Mouse (Mus musculus): ENCODE measurements around the gene Lce1b.

Lce1b gene

DNA sequence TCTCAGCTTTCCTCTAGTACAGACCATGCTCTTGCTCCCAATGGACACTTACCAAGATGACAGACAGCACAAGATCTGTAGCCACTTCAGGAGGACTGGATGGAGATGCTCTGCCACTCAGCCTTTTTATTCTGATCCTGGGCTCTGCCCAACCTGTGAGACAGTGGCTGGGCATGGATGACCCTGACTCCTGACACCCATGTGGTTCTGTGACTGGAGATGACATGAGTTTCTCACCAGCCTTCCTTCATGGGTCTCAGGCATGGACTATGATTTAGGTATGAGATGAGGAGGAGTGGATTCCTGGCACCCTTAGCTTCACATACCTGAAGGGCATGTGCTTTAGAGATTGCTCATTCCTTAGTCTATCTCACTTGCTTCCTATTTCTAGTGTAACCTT is at the start of gene Lce1b:
Gene Lce1b, minus strand, starts transcription at position 101 of the 400 bp plus-strand sequence.
- DNase-seq (ENCODE audit: low spot score): no peak

DNA sequence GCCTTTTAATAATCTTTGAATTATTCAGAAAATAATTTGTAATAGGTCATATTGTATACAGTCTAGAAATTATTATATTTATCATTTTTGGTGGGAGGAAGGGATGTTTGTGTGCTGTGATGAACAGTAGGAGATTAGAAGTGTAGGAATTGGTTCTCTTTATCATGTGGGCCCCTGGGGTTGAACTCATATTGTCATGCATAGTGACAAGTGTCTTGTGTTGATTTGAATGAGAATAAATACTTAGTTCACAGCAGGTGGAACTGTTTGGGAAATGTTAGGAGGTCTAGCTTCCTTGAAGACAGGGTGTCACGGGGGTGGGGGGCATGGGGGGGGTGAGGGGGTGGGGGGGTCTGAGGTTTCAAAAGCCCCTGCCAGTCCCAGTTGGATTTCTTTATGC is 37.9 kb upstream of the Lce1b start:
- no peak for DNase-seq (ENCODE audit: low spot score)

DNA sequence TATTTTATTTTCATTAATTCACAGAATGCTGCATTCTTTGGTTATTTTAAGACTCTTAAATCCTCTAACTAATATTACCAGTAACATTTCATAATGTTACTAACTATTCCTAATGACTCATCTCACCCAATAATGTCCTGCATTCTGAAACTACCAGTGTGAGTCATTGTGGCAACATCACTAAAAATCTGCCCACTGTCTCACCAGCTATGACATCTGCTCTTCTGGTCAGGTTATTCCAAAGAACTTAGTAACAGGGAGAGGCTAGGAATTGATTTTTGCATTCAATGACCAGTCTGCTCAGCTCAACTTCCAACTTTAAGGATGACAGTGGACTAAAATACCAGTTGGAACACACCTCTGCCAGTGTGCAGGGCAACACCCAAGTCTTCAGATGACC is 35.0 kb upstream of the Lce1b start:
- DNase-seq (ENCODE audit: low spot score): no peak

DNA sequence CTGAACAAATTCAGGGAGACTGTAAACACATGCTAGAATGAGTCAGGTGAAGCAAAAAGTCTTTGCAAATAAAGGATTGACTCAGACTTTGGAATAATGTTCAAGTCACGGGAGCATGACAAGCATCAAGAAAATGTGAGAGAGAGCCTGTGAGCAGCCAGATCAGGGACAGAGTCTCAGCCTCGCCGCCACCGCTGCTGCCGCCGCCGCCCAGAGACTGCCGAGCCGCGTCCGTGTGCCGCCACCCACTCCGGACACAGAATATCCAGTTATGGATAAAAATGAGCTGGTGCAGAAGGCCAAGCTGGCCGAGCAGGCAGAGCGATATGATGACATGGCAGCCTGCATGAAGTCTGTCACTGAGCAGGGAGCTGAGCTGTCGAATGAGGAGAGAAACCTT is 32.4 kb upstream of the Lce1b start:
- DNase-seq (ENCODE audit: low spot score): peak; percentile 12

DNA sequence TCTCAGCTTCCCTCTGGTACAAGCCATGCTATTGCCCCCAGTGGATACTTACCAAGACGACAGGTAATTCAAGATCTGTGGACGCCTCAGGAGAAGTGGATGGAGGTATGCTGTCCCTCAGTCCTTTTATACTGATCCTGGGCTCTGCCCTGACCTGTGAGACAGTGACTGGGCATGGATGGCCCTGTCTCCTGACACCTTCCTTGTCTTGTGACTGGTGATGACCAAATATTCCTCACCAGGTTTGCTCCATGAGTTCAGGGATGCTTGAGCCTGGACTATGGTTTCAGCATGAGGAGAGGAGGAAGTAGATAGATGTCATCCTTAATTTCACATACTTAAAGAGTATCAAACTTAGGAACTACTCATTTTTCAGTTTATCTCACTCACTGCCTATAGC is 30.4 kb upstream of the Lce1b start, which contains the start of gene Lce1d:
Gene Lce1d, minus strand, starts transcription at position 101 of the 400 bp plus-strand sequence.
- no peak for DNase-seq (ENCODE audit: low spot score)

DNA sequence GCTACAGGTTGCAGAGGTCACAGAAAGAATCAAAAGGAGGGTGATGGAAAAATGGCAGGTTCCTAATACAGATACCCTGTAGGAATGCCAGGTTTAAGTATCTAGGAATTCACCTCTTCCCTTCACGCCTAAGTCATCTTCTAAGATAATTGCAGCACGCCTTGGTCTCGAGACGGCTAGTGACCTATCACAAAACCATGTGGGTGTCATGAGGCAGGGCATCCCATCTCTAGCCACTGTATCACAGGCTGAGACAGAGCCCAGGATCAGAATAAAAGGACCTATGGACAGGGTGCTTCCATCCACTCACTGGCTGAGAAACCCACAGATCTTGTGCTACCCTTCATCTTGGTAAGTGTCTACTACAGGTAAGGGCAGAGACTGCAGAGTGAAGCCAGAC is 22.2 kb upstream of the Lce1b start, which contains the start of gene Lce1c:
Gene Lce1c, plus strand, starts transcription at position 301 of the 400 bp plus-strand sequence.
- no peak for DNase-seq (ENCODE audit: low spot score)

DNA sequence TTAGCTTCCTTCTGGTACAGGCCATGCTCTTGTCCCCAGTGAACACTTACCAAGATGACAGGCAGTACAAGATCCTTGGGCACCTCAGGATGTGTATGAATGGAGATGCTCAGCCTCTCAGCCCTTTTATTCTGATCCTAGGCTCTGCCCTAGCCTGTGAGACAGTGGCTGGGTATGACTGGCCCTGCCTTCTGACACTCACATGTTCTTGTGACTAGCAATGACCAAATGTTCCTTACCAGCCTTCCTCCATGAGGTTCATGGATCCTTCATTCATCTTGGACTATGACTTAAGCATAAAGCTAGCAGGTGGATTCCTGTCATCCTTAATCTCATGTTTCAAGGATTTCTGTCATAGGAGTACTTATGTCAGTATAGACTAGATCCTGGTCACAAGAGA is 13.5 kb upstream of the Lce1b start, which contains the start of gene Lce1a2:
Gene Lce1a2, minus strand, starts transcription at position 101 of the 400 bp plus-strand sequence.
- DNase-seq (ENCODE audit: low spot score): no peak

DNA sequence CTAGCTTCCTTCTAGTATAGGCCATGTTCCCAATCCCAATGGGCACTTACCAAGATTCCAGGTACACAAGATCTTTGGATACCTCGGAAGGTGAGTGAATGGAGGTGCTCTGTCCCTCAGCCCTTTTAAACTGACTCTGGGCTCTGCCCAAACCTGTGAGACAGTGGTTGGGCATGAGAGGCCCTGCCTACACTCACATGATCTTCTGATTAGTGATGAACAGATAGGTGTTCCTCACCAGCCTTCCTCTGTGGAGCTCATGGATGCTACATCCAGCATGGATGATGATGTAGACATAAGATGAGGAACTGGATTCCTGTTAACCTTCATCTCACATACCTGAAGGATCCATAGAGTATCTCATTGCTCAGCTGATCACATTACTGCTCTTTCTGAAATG is 8.5 kb downstream of the Lce1b start, which contains the start of gene Lce1a1:
Gene Lce1a1, minus strand, starts transcription at position 101 of the 400 bp plus-strand sequence.
- no peak for DNase-seq (ENCODE audit: low spot score)

DNA sequence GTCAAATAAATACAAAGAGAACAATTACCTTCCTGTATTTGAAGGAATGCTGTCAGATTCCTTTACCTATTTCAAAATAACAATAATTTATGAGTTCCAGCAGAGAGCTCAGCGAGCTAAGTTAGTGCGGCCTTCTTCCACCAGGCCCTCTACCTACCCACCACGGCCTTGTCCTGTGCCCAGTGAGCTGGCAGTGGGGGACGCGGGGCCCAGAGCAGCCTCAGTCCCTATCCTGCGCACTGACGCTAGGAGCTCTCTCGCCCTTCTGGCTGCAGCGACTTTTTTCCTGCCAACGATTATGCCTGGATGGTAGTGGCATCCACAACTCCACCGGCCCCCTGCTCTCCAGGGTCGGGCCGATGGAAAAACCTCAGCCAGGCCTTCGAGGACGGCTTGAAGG is 16.9 kb downstream of the Lce1b start:
- DNase-seq (ENCODE audit: low spot score): no peak

DNA sequence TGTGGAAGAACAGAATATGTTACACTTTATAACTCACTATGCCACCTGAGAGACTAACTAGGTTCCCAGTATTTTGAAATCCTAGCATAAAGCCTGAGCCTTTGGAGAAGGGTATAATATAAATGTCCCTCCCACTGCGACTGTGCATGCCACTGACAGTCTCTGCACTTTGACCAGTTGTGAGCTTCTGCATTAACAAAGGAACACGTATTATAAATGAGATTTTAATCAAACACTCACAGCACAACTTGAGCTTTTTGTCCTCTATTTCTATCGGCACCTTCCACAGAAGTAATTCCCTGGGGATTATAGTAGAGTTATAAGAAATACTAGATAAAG is 18.1 kb downstream of the Lce1b start:
- DNase-seq (ENCODE audit: low spot score): no peak

DNA sequence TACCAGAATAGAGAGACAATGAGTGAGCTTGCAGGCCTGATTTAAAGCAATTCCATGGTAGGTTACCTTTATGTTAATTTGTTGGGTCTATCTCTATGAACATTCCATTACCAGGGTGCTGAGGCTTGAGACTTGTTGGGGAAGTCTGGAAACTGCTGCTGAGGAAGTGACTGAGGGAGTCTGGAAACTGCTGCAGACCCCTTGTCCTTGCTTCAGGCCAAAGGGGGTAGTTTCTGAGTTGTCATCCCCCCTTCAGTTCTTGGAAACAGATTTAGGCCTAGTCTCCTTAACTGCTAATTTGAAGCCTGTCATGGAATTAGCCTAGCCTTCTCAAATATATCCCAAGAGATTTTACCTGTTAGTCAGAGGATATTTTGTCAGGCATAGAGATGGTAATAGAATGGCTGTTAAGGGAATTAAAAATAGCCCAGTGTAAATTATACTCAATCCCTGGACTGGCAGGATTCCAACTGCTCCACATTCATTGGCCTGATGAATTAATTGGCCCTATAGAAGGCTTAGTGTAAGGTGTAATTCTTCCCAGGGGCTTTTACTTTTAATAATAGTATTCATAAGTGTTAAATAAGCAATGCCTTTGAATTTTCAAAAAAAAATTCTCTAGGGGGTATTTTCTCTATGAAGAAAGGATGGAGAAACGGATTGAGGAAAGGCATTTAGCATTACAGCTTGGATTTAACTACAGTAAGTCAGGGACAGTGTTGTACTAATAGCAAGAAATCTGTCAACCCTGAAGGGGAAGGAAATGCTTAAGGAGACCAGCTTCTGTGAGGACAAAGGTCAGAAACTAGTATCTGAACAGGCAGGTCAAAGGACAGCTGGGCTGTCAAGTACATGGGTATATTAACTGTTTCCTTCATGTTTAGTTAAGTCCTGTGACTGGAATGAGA is 18.7 kb downstream of the Lce1b start:
- no peak for DNase-seq (ENCODE audit: low spot score)

DNA sequence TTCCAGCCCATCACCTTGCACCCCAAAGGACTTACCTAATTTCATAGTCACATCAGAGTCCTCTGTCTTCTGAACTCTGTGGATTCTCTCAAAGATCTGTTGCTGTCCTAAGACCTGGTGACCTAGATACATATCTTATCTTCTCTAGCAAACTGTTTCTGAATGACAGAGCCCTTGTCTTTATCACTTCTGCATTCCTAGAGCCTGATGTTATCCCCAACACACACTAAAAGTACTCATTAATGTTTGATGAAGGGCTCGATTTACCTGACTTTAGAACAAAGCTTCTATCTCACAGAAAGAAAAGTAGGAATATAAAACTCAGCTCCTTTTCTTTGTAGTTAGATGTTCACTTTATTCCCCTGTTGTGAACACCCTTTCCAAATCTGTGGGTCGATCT is 35.2 kb downstream of the Lce1b start, which contains the start of gene Lce6a:
Gene Lce6a, minus strand, starts transcription at position 101 of the 400 bp plus-strand sequence.
- no peak for DNase-seq (ENCODE audit: low spot score)

DNA sequence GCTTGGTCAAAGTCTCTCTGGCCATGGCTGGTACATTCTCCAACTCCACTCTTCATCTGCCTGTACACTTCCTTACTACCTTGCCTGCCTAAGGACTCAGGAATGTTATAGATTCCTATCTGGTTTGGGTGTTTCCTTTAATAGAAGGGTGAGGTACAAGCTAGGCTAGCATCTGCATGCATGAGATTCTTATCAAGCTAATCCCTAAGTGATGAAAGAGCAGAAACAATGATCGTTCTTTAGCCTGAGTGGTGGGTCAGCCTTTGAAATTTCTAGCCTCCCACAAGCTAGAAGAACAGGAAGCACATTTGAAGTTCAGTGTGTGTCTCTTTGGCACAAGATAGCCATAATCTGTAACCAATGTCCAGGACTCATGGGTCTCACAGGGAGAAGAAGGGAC is 46.9 kb downstream of the Lce1b start:
- no peak for DNase-seq (ENCODE audit: low spot score)

DNA sequence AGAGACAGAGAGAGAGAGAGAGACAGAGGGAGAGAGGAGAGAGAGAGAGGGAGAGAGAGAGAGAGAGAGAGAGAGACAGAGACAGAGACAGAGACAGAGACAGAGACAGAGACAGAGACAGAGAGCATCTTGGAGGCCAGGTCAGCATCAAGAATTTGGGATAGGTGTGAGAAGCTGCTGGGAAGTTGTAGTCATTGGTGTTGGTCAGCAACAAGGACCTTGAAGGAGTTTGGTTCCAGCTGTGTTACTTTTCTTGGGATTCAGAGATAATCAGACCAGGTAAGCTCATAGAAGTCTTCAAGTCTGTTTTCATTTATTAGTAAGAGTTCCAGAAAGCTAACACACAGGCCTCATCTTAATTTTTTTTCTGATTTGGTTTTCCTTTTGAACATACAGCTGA is 49.3 kb downstream of the Lce1b start, which contains the start of gene 2210017I01Rik:
Gene 2210017I01Rik, minus strand, starts transcription at position 101 of the 400 bp plus-strand sequence.
- no peak for DNase-seq (ENCODE audit: low spot score)

Data from urinary bladder, postnatal 25 days (tissue).